Mouse (Mus musculus) gastrocnemius, postnatal 36 days (tissue): ENCODE measurements around the gene Vps35l. TPM values are rescaled to one million over a fixed set of nuclear protein-coding genes. Genes with fewer than 3 reads are reported as not detected.

Experiments
- DNase-seq, 2 experiments: peaks; one replicate each; pipeline ENCODE4 v3.0.0; 2022
- intact Hi-C: fragments of 180-260 bp; cut with DNase I; formaldehyde crosslinking; loops from one replicate; pipeline ENCODE4 v1.15.1; 2025
- total RNA-seq, 2 experiments: library from RNA; stranded (reverse); gene quantifications; 2 replicates each; pipeline ENCODE4 v1.2.3; 2021

The Vps35l gene
- total RNA-seq, 2 experiments from 2014 or later: 17.7 to 20.2 TPM

DNA sequence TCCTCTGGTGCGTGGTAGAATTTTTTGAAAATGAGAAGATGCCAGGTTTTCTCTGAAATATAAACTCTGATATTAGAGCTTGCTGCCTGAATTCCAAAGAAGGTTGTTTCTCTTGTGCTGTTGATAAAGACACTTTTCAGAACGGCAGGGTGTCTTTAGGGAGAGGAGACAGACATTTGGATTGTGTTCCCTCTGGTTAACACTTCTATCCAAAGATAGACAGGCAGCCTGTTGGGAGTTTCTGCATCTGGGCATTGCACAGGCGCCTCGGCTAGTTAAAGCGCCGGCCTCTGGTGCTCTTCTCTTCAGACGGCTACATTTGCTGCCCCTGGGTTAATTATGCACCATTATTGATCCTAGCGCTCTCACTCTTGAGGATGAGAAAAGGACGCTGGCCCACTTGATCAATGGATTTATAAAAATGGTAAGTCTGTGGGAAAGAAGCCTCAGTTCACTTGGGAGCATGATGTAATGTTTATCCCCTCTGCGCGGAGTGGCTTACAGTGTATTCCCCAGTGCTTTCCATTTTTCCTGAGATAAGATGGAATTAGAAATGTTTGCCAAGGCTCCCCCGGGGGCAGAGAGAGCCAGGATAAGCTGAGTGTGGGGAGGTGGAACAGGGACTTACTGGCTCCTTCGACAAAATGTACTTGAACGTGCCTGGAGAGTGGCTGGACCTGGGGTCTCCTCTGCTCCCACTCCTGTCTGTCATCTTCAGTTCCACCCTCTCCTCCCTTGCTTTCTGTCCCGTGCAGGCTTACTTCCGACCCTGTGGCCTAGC lies 66.8 kb downstream of the Vps35l start:
- intact Hi-C loops: no loop called here
- no peak for DNase-seq

DNA sequence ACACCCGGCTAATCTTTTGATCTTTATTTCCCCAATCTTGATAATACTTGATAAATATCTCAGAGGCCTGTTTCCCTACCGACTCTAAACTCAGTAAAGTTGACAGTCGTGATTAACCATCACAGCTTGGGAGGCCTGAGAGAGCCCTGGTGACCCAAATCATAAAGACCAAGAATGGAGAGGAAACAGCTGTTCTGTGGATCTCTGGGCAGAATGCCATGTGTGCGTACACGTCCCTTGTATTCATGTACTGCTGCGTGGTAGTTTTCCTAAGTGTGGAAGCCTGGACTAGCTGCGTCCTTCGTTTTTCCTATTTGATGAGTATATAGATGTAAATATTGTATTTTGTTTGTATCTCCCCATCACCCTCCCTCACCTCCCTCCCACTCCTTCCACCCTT lies 67.9 kb downstream of the Vps35l start:
- no peak for DNase-seq
- intact Hi-C loops: no loop called here

DNA sequence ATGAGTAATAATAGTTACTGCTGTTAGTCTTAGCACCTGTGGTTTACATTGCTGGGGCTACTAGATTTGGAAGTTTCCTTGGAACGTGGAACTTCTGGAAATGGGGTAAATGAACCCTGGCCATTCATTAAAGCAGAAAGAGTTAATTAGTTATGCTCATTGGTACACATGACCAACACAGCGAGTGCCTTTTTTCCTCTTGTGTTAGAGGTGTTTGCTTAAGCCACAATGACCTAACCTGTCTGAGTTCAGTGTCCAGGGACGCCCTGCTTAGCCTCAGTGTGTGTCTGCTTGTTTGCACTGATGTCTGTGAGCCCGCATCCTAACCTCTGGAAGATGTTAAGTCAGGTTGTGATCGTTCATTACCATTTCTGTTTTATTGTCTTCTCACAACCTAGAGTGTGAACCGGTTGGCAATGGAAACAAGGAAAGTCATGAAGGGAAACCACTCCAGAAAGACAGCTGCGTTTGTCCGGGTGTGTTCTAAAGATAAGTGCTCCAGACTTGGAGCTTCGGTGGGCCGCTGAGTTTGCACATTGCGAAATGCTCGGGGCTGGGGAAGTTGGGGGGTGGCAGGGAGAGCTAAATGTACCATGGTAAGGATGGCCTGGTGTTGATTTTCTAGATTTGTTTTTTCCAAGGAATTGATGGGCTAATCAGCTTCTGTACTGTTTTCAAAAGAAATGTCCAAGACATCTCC lies 71.5 kb downstream of the Vps35l start:
- intact Hi-C loops: no loop called here
- no peak for DNase-seq

DNA sequence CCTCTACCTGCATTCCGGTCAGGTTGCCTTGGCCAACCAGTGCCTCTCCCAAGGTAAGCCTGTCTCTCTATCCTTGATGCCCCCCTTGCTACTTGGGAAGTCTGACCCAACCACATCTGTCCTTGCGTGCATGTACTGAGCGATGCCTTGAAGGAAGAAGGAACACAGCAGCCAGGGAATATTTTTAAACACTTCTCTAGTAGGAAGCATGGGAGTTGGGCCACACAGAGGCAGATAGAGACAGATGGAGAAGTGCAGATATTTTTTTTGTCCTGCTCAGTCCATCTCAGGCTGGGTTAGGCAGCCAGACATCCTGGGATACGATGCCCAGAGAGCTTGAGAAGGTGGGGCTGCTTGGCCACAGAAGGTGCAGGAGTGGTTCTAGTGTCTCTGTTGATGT lies 73.6 kb downstream of the Vps35l start:
- intact Hi-C loops: no loop called here

DNA sequence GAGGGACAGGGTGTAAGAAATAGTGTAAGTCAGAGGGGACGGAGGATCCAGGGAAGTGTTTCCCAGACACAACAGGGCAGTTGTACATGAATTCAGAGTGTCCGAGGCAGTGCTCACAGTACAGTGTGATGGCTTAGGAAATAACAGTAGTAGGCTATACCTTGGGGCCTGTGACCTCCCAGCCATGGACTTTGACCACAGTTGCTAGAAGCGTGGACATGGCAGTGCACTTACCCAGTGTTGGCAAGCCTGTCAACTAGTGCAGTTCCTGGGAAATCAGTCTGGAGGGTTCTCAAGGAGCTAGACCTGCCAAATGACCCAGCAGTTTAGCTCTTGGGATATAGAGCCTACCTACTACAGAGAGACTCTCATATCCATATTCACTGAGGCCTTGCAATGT lies 76.2 kb downstream of the Vps35l start:
- intact Hi-C loops: no loop called here
- no peak for DNase-seq

More for the DNA sequence above, 73.6 kb downstream of the Vps35l start:
- no peak for DNase-seq

DNA sequence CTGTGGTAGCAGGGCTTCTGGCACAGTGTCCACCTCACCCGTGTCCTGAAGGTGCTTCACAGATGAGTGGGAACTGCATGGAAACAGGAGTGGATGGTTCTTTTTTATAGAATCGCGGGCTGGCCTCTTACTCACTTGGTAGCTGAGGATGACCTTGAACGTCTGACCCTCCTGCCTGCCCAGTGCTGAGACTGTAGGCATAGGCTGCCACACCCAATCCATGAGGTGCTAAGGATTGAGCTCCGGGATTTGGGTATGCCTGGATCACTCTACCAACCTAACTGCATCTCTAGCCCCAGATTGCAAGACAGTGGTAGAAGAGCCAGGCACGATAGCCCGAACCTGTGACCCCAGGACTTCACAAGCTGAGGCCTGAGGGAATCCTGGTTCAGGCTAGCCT lies 77.7 kb downstream of the Vps35l start:
- intact Hi-C loops: no loop called here
- DNase-seq: no peak

DNA sequence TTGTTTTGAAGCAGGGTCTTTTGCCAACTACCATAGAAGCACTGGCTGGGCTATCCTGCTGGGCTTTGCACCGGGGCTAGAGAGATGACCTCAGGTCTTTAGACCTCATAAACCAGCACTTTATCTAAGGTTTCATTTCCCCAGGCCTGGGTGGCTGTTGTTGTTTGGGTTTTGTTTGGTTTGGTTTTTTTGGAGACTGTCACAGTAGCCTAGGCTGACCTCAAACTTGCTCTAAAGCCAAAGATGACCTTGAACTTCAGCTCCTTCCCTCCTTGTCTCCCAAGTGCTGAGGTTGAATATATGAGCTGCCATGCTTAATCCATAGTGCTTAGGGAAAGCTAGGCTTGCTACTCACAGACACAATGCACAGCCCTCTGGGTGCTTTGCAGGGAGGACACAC lies 79.6 kb downstream of the Vps35l start:
- DNase-seq: no peak
- intact Hi-C loops: no loop called here

DNA sequence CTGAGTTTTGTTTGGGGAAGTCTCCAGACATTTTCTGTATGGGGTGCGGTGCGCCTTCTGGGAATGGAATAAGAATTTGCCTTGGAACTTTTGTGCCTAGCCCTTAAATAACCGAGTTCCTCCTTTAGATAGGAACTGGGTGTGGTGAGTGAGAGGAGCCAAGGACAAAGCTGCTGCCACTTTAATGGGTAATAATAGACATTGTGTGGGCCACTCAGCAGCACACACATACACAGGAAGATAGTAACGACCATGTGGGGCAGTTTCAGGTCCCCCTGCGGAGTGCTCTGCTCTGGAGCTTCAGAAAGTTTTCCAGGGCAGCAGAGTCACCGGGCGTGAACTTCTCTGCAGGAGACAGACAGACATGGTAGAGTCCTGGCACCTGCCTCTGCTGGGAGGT lies 81.3 kb downstream of the Vps35l start:
- intact Hi-C loops: no loop called here
- no peak for DNase-seq

DNA sequence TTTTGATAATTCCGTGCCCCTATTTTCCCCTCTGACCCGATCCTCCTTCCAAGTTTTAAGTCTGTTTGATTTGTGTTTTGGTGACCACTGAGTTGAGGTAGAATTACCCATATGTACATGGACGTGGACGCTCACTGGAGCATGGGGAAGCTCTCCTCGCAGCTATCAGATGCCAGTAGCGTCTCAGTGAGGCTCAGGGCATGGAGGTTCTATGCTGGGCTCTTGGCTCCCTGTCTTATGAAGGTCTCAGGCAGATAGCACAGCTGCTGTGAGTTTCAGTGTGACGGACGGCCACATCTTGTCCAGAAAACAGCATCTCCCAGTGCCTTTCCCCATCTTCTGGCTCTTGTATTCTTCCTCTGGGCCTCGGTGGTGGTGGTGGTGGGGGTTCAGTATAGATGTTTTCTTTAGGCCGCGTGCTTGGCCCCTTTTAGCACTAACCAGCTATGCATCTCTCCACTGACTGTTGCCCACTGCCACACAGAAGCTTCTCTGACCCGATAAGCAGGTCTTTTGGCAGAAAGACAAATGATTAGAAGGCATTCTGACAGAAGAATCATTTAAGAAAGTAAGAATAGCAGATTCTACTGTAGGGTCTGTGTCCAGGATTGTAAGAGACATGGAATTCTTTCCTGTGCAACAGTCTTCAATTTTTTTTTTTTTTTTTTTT lies 82.0 kb downstream of the Vps35l start:
- intact Hi-C loops: no loop called here
- DNase-seq: no peak

DNA sequence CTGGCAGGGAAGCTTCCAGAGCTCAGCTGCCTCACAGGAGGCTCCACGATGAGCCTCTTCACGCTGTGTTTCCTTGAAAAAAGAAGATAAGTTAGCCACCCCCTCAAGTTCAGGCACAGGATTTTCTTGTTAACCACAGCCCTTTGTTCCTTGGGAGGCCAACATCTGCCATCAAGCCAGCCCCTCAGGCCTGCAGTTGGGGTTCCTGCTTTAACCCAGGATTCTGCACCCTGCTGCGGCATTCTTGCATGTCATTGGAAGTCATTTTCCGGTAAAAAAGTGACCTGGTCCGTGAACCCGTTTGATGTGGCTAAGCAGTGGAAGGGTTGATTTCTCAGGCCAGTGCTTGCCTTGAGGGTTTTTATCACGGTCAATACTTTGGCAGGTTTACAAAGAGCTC lies 84.4 kb downstream of the Vps35l start:
- DNase-seq: no peak
- intact Hi-C loops: no loop called here

DNA sequence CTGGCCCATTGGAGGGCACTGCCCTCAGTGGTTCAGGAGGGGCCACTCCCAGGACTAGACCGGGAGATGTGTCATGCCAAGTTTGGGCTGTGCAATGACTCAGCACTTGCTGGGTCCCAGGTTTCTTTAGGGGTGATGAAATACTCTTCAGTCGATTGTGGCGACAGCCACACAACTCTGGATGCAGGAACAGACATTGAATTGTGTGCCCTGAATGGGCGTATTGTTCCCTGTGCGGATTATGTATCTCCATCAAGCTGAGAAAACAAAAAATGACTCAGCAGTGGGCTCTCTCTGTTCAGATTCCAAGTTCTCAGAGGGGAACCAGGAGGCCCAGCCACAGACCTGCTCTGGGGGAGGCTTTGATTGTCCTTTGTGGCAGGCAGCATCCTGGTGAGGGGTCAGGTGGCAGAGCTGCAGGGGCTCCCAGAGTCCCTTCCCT lies 88.0 kb downstream of the Vps35l start:
- intact Hi-C loops: no loop called here

DNA sequence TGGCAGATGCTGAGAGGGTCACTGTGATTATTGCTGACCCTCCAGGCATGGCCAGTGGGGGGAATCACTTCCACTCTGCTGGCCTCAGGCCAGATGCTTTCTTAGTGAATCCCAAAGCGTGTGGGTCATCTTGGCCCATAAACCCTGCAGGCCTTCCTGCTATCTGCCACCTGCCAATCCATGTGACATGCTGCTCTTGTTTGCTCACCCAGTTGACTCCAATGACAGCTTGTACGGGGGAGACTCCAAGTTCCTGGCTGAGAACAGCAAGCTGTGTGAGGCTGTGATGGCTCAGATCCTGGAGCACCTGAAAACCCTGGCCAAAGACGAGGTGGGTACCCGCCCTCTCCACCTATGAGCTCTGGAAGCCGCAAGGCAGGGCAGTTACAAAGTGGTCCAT lies 97.9 kb downstream of the Vps35l start:
- intact Hi-C loops: no loop called here
- no peak for DNase-seq

More for the DNA sequence above, 88.0 kb downstream of the Vps35l start:
- no peak for DNase-seq

DNA sequence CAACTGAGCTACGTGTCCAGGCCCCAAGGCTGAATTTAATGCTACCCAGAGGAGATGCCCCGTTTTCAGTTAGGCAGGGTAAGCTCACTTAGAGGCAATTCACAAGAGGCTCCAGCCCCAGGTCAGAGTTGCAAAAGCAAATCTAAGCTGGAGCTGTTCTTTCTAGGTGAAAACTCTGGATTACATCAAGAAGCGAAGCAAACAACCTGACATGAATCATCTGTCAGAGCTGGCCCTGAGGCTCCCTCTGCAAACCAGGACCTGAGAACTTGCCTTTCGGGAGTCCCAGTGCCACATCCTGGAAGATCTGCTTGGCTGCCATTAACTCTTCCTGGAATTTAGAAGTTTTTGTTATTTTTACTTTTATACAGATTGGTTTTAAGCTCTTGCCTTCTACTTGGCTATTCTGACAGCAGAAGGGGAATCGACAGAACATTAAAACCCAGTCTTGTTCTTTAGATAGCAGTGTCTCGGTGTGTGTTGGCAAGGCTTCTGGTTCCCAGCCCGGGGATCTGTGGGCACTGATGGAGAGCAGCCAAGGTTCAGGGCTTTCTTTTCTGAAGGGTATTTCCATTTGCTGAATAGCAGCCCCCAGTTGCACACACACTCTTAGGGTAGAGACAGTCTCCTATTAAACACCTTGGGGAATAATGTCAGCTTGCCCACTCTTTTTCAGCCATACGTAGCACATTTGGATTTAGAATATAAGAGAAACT lies 101.2 kb downstream of the Vps35l start:
- no peak for DNase-seq
- intact Hi-C loops: no loop called here

DNA sequence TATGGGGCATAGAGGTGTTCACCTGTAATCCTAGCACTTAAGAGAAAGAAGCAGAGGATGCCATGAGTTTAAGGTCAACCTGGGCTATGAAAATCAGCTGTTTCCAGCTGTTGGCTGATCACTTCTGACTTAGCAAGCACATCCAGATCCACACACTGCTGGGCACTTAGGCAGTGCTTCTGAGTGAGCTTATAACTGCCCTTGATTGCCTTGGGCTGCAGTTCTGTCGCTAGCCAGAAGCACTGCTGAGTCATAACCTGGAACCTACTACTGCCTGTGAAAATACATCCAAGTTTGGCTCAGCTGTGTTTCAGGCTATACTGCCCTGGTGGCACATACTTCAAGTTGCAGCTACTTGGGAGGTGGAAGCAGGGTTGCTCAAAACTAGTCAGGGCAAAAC lies 101.8 kb downstream of the Vps35l start:
- no peak for DNase-seq
- intact Hi-C loops: no loop called here

DNA sequence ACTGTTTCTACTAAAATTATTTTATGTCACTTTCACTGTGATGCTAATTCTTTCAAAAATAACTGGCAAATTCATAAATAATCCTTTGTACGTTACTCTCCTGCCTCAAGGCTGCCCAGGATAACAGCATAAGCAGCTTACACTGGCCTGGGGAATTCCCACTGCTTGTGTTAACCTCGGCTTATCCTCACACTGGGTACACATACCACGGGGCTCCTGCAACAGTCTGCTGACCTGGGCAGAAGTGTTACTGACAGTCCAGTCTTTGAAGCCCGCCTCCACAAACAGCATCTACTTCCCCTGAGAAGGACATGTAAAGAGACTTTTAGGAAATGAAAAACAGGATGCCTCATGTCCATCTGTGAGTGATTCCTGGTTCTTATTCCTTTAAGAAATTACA lies 102.9 kb downstream of the Vps35l start:
- no peak for DNase-seq
- intact Hi-C loops: no loop called here

DNA sequence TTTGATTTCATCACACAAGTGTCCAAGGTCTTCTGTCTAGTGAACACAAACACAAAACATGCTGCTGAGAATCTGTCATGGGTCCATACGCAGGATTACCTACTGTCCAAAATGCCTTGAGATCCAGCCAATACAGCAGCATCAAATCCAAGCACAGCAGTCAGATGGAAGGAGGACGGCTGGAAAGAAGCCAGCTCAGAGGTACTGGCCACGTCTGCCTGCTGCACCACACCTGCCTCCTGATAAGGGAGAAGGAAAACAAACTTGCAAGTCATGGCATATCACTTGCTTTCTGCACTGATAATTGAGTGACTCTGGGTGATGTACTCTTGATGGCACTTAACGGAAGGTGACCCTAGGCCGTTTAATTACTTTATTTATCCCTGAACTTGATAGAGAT lies 105.1 kb downstream of the Vps35l start:
- intact Hi-C loops: no loop called here
- no peak for DNase-seq

DNA sequence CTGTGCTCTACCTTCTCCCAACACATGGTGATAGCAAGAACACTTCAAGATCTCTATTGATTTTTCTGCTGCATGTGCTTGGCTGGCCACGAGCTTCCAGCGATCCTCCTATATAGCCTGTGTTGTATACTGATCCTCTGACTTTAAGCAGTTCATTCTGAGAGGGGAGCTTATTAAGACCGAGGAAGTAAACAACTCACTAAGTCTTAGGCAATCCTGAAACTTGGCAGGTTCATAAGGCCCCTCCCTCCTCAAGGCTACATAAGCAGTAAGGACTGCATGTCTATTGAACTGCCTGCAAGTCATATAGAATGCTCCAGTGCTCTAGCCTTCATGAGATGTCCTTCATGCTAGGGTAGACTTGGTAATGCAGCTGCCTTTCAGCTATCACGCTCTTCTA lies 106.3 kb downstream of the Vps35l start:
- intact Hi-C loops: no loop called here
- DNase-seq: no peak

DNA sequence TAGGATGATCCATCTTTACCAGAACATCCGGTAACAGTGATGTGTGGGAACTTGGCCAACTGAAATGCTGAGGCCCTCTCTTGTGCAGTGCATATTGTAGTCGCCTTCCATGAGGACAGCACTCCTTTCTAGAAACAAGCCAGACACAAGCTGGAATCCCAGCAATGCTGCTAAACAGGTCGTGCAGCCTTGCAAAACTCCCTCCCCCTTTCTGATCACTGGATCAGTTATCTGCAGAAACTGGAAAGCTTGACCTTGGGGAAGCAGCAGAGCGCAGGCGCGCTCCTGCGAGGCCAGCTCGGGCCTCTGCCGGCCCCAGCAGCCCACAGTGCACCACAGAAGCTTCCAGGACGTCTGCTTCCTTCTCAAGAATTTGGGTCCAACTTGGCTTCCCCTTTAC lies 108.8 kb downstream of the Vps35l start:
- intact Hi-C loops: no loop called here
- no peak for DNase-seq

DNA sequence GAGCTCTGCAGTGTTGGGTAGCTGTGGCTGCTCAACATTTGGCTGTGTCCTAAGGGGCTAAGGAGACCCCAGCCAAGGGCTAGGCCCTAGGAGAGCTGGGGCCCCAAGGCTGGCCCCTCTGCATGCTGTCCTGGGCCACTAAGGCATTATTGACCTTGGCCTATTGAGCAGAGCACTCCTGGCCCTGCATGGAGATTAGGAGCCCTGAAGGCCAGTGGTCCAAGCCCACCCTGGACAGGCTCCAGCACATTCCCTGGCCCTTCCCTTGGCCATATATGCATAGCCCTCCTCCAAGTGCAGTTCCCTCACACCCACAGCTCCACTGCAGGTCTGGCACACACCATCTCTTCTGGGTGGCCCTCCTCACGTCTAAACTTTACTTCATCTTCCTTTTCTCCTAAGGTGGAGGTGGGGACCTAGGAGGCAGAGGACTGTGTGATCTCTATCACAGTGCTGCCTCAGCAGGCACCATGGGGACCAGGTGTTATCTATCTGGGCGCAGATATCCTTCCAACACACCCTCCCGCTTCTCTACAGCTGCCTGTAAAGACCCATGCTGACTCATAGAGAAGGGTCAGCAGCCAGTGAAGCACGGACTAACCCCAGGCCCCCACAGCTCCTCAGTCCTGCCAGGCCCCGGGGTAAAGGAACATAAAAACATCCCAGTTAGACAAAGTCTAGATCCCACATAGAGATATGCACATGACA lies 109.7 kb downstream of the Vps35l start:
- DNase-seq: no peak
- intact Hi-C loops: no loop called here

DNA sequence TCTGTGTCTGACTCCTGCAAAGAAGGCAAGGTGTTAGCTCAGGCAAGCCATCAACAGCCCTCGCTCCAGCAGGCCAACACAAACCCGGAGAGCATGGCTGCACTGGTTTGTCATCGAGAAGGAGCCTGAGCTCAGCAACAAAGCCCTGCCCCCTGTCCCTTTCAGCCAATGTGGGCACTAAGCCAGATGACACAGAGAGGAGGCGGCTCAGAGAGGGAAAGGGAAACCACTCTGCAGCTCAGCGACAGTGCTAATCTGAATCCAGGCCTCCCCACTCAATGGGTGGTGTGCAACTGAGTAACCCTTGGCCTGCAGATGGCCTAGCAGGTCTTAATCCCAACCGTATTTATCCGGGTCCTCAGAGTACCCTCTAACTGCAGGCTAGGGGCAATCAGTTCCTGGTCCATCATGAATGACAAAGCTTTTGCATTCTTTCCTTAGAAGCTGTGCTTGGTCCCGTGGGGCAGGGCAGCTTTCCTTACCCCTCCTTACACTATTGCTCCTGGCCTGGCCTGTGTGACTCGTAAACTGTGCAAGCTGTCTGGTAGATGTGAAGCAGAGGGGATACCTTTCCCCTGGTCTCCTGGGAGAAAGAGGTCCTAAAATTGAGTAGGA lies 110.8 kb downstream of the Vps35l start:
- no peak for DNase-seq
- intact Hi-C loops: no loop called here
